Mouse (Mus musculus): ENCODE measurements at regions not wholly inside any gene's neighbourhood (a gene's known extent, or its start where the extent isn't known, plus 50 kb on each side); places are given as distances from the start of the nearest gene placed in this dataset.

- DNase-seq (ENCODE audit: low spot score in 2 of 2) = no peak
These were observed 52.0 kb upstream of the Snrk start for GRCm38 (mm10) chr9:122064937-122065673.

DNA sequence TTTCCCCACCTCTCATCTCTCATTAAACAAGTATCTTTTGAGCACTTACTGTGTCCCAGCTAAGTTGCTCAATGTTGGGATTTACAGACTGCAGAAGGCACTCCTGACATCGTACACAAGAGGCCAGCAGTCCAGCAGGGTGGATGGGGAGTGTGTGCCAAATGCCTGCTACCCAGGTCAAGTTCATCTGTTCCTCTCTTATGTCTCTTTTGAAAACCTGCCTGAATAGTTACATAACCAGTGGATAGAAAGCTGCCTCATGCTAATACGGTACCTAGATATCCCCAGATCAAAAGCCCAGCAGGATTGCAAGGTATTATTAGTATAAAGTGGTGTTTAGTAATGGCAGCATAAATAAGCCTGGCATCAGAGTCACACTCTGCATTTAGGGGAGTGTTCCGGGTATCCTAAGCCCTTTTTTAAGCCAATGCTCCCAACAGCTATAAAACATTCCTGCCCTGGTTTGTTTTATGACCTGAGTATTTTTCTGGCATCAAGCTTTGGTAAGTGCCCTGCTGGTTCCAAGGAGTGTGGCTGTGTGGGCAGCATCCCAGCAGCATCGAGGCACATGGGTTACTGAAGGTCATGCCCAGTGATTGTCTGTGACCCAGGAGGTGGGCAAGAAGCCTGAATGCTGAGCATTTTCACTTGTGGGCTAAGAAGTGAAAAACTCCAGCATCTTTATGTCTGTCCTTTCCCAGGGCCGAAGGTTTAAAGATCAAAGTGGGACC lies 59.1 kb upstream of the Pomgnt2 start:
- no peak for DNase-seq (ENCODE audit: low spot score in 2 of 2)

GRCm38 (mm10) chr9:122051716-122052115 lies 54.8 kb upstream of the Pomgnt2 start:
- no peak for DNase-seq (ENCODE audit: low spot score in 2 of 2)

GRCm38 (mm10) chr9:122051096-122051495 lies 54.2 kb upstream of the Pomgnt2 start:
- DNase-seq (ENCODE audit: low spot score in 2 of 2) = no peak

- no peak for DNase-seq (ENCODE audit: low spot score in 2 of 2)
These were observed 52.1 kb upstream of the Pomgnt2 start for GRCm38 (mm10) chr9:122048999-122049398.

- peak; percentile 41 to 61 for DNase-seq (ENCODE audit: low spot score in 2 of 2)
These were observed 51.2 kb upstream of the Pomgnt2 start for GRCm38 (mm10) chr9:122047962-122048625.
